Mouse (Mus musculus): ENCODE data around the gene Luzp2.

DNA sequence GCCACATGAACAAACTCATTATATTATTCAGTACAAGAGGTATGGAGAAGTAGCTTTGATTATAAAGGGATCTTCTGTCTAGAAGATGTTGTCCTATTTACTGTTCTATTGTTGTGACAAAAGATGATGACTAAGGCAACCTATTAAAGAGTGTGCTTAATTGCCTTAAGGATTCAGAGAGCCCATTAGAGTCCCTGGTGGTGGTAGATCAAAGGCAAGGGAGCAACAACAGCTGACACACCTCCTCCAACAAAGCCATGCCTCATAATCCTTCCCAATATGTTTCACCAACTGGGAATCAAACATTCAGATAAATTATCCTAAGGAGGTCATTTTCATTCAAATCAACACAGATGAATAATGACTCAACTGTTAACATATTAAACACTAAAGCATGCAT, 142.1 kb downstream of the Luzp2 start:
- no peak for TF ChIP-seq POLR2A (IDR thresholded peaks at IDR 0.05; ENCODE audit: low read depth, low read length)
- TF ChIP-seq CTCF (IDR thresholded peaks at IDR 0.05; ENCODE audit: extremely low read depth, insufficient read depth, insufficient read length, insufficient replicate concordance) = no peak
